Mouse (Mus musculus) liver, embryonic 13.5 days (tissue): Measurements from ENCODE around the gene Vps8. TPM values are rescaled to one million over a fixed set of nuclear protein-coding genes. Genes with fewer than 3 reads are reported as not detected.

Experiments used
- ATAC-seq: fragments of 200-750 bp; cut with Nextera tagmentation; 2 replicates; pipeline ENCODE4 v1.8.0; 2017; ENCODE audit warnings: low read depth, mild to moderate bottlenecking, moderate number of reproducible peaks, moderate library complexity
- DNase-seq: peaks from one replicate; pipeline ENCODE4 v3.0.0; 2022
- H3K27ac ChIP-seq: fragments of 300-500 bp; sonication (generic); 2 replicates; pipeline ENCODE4 v1.5.1; 2015; ENCODE audit warnings: moderate library complexity, mild to moderate bottlenecking, inconsistent platforms
- H3K27me3 ChIP-seq: fragments of 300-500 bp; sonication (generic); 2 replicates; pipeline ENCODE4 v1.6.1; 2015; ENCODE audit warnings: mild to moderate bottlenecking, inconsistent platforms
- H3K36me3 ChIP-seq: fragments of 300-500 bp; sonication (generic); 2 replicates; pipeline ENCODE4 v1.6.1; 2015; ENCODE audit warnings: mild to moderate bottlenecking, inconsistent platforms
- H3K4me1 ChIP-seq: fragments of 300-500 bp; sonication (generic); replicated peaks from 2 replicates; pipeline ENCODE4 v1.6.1; 2015; ENCODE audit warnings: inconsistent platforms
- H3K4me2 ChIP-seq: fragments of 300-500 bp; sonication (generic); 2 replicates; pipeline ENCODE4 v1.6.1; 2015; ENCODE audit warnings: inconsistent platforms, mild to moderate bottlenecking, moderate library complexity
- H3K4me3 ChIP-seq: fragments of 300-500 bp; sonication (generic); replicated peaks from 2 replicates; pipeline ENCODE4 v1.5.1; 2015; ENCODE audit warnings: mild to moderate bottlenecking, inconsistent platforms
- H3K9ac ChIP-seq: fragments of 300-500 bp; sonication (generic); 2 replicates; pipeline ENCODE4 v1.6.1; 2015; ENCODE audit warnings: mild to moderate bottlenecking, inconsistent platforms
- H3K9me3 ChIP-seq: fragments of 300-500 bp; sonication (generic); replicated peaks from 2 replicates; pipeline ENCODE4 v1.6.1; 2016; ENCODE audit warnings: inconsistent platforms
- whole genome bisulfite sequencing: fragments of 180-500 bp; shearing (Covaris S2); methylation state at CpG from one replicate; pipeline ENCODE4 v1.1.7; 2015; ENCODE audit not compliant: insufficient replicate concordance; 5-methylcytosine and 5-hydroxymethylcytosine counted together
- polyA plus RNA-seq: library from polyadenylated mRNA; unstranded; fragments of >200 nt; fragmentation: Nextera tagmentation; extraction: Ambion mirVana; gene quantifications from 2 replicates; pipeline ENCODE4 v1.2.1, GENCODE M21; 2015

Gene Vps8
- polyA plus RNA-seq, 1 experiment from 2014 or later, result 5.3 TPM

DNA sequence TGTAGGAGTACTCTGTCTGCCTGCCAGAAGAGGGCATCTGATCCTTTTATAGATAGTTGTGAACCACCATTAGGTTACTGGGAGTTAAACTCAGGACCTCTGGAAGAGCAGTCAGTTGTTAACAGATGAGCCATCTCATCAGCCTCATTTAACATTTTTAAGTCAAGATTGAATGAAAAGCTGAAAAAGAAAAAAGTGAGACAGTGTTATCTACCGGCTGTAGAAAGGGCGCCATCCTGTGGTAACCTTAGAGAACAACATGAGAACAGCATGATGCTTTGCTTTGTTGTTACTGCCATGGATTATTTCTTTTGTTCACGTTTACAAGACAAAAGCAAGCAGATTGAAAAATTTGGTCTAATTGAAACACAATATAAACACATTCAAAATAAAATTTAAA, 10.6 kb downstream of the Vps8 start:
- ATAC-seq, result no peak
- Histone ChIP-seq H3K4me3 (no peak overlapping the region), H3K36me3 (no peaks in the 10 kb centered on the region), H3K4me1 (peaks cover 6% of the 10 kb centered on the region; the same call in 1 of the 2 replicates), H3K27me3 (no peaks in the 10 kb centered on the region), H3K27ac (no peak overlapping the region), H3K9ac (no peak overlapping the region), H3K4me2 (no peak overlapping the region), H3K9me3 (no peaks in the 10 kb centered on the region)
- whole genome bisulfite sequencing, result 42% methylated on average over 3 of the region's 3 CpGs
- DNase-seq, result no peak

DNA sequence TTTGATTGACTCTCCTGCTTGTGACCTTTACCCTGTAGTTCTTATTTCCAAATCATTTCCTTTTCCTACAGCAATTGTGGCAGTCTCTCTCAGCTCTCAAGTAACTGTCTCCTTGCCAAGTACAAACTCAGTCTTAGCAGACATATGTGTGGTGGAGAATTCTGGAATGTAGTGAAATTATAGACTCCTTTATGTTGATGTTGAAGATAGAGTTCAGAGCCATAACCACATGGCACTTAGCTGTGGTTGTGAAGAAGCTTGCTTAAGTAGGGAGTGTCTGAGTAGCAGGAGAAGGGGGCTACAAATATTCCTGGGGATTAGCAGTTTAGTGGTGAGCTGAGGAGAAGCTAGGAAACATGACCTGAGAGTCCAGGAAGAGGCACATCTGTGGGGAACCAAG, 18.1 kb downstream of the Vps8 start:
- H3K9ac ChIP-seq, result no peak overlapping the region
- no peak for ATAC-seq
- no peaks in the 10 kb centered on the region for H3K9me3 ChIP-seq
- H3K4me3 ChIP-seq, result no peak overlapping the region
- H3K4me1 ChIP-seq, result peaks cover 8% of the 10 kb centered on the region; the same call in 1 of the 2 replicates
- H3K27me3 ChIP-seq, result no peaks in the 10 kb centered on the region
- DNase-seq, result no peak
- peaks cover 12% of the 10 kb centered on the region; the same call in 1 of the 2 replicates for H3K36me3 ChIP-seq
- no peak overlapping the region for H3K4me2 ChIP-seq
- H3K27ac ChIP-seq, result no peak overlapping the region

DNA sequence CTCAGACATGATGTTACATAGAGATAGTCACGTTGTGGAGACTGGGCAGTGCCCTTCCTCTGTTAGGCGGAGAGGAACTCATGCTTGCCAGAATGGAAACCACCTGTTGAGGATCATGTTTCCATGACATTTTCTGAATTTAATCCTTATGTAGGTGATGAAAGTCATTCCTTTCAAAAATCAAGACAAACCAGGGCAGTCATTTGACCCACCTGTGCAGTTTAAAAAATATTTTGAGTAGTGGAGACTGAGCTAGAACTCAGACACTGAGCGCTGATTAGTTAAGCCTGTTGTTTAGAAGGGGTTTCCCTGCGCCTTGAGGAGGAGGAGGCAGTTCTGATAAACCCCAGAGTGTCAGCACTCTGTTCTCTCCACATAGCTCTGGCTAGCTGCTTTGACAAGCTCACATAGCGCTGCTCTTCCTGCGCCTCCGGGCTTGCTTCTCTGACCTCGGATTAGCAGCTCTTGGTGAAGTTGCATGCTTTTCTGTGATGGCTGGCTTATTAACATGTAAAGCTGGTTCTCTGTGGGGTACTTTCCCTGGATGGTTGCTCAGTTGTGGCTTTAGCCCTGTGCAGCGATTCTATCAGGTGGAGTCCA, 22.2 kb downstream of the Vps8 start:
- no peak for DNase-seq
- Histone ChIP-seq H3K36me3 (peaks cover 14% of the 10 kb centered on the region; the same call in 1 of the 2 replicates), H3K4me3 (no peak overlapping the region), H3K9ac (no peak overlapping the region), H3K4me2 (no peak overlapping the region), H3K4me1 (no peaks in the 10 kb centered on the region), H3K9me3 (no peaks in the 10 kb centered on the region), H3K27me3 (no peaks in the 10 kb centered on the region), H3K27ac (no peak overlapping the region)
- ATAC-seq, result no peak
- WGBS, result 74% methylated on average over 9 of the region's 9 CpGs

DNA sequence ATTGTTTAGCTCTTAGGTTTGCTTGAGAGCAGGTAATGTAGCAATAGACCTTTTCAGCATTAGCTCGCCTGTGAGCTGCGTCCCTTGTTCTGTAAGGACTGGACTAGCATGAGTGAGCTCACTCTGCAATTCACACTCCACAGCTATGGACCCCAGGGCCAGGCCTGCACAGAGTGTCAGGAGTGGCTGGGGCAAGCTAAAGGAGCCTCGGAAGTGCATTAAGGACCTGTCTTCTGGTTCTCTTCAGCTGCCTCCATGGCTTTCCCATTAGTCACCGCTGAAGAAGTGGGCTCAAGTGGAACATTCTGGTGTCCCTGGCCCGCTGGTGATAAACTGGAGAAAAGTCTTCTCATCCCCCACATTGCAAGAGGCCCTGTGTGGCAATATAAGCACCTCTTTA, 24.5 kb downstream of the Vps8 start:
- Histone ChIP-seq H3K4me2 (no peak overlapping the region), H3K9me3 (no peaks in the 10 kb centered on the region), H3K9ac (no peak overlapping the region), H3K27ac (no peak overlapping the region), H3K36me3 (peaks cover 14% of the 10 kb centered on the region; the same call in 1 of the 2 replicates), H3K4me3 (no peak overlapping the region), H3K27me3 (no peaks in the 10 kb centered on the region), H3K4me1 (no peaks in the 10 kb centered on the region)
- WGBS, result 75% methylated on average over 5 of the region's 5 CpGs
- DNase-seq, result no peak
- ATAC-seq, result no peak

DNA sequence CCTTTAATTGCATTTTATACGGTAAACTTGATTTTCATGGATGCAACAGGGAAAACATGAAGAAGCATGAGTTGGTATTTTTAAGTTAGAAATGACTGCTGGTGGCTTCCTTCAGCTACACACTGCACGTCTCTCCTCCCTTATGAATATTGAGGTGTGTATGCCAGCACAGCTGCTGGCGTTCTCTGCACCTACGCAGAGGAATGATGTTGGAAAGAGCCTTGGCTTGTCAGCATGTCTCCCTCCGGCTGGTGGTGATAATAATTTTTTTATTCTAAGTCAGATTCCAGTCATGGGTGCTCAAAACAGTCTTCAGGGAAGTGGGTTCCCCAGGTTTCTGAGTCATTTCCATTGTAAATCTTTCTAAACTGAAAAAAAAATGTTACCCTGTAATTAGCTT, 25.5 kb downstream of the Vps8 start:
- no peaks in the 10 kb centered on the region for H3K9me3 ChIP-seq
- no peak overlapping the region for H3K4me3 ChIP-seq
- peaks cover 4% of the 10 kb centered on the region; the same call in 1 of the 2 replicates for H3K36me3 ChIP-seq
- WGBS, result 71% methylated on average over 5 of the region's 5 CpGs
- H3K4me1 ChIP-seq, result no peaks in the 10 kb centered on the region
- no peak overlapping the region for H3K4me2 ChIP-seq
- ATAC-seq, result no peak
- H3K27ac ChIP-seq, result no peak overlapping the region
- no peak for DNase-seq
- H3K27me3 ChIP-seq, result no peaks in the 10 kb centered on the region
- H3K9ac ChIP-seq, result no peak overlapping the region

DNA sequence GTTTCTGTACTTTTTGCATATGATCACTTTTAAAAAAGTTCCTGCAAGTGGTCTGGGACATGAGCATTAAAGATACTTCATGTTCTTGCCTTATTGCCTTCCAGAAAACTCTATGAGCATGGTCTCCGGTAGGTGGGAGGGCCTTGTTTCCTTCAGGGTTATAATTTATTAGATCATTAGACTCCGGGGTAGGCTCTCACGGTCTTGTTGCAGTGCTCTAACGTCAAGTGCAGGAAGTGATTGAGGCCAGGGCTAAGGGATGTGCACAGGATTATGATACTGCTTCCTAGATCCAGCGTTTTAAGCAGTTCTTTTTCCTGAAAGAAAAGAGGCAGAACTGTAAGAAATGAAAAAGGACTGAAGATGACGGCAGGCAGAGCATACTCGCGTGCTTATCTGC, 27.0 kb downstream of the Vps8 start:
- Histone ChIP-seq H3K36me3 (0 out of 2 replicates have a peak, but pooled peaks cover 3% of the 10 kb centered on the region), H3K4me1 (no peaks in the 10 kb centered on the region), H3K27ac (no peak overlapping the region), H3K27me3 (no peaks in the 10 kb centered on the region), H3K4me2 (no peak overlapping the region), H3K4me3 (no peak overlapping the region), H3K9ac (no peak overlapping the region), H3K9me3 (no peaks in the 10 kb centered on the region)
- ATAC-seq (no peak), DNase-seq (no peak)
- 64% methylated on average over 8 of the region's 8 CpGs for WGBS

DNA sequence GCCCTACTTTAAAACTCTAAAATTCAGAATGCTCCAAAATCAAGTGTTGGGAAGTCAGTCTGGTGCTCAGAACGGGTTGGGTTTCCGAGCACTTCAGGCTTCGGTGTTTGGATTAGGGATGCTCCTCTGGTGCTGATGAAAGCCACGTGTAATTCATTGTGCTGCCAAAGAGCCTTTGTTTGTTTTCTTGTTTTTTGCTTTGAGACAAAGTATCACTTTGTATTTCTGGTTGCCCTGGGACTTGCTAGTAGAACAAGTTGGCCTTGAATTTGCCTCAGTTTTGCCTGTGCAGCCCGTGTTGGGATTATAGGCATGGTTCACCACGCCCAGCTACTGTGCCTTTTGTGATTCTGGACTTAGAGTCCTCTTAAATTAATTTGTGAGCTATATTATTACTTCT, 29.7 kb downstream of the Vps8 start:
- Histone ChIP-seq H3K4me2 (no peak overlapping the region), H3K27me3 (no peaks in the 10 kb centered on the region), H3K4me1 (no peaks in the 10 kb centered on the region), H3K9ac (no peak overlapping the region), H3K9me3 (no peaks in the 10 kb centered on the region), H3K27ac (no peak overlapping the region), H3K36me3 (no peaks in the 10 kb centered on the region; the same call in 1 of the 2 replicates), H3K4me3 (no peak overlapping the region)
- 79% methylated on average over 6 of the region's 6 CpGs for WGBS
- DNase-seq (no peak), ATAC-seq (no peak)

DNA sequence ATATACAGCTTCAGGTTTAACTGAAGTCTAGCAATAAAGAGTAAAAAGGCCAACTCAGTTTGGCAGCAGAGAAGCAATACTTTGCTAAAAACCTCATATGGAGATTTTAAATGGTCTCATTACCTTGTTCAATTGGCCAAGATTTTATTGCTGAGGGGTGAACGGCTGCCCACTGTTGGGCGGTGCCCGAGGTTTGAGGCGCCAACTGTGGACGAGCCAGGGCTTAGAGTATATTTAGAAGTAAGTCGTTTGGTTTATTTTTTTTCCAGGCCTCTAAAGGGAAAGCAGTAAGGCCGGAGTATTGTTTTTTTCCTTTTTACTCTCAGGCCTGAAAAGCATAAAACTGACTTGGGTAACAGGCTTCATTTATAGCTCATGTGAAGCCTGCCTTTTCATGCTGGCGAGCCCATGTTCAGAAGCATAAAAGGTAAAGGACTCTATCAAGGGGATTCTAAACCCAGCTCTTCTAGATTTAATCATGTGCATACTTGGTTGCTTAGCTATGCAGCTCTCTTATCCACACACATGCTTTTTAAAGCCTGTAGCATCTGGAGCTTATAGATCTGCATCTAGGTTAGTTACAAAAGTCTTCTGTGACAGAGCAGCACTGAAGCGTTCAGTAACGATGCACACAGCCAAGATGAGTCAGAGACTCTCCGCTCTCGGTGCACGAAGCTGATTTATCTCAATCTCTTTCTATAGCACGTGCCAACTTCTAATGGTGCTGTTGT, 34.9 kb downstream of the Vps8 start:
- Histone ChIP-seq H3K4me3 (no peak overlapping the region), H3K27ac (no peak overlapping the region), H3K9me3 (no peaks in the 10 kb centered on the region), H3K36me3 (peaks cover 15% of the 10 kb centered on the region), H3K4me1 (no peaks in the 10 kb centered on the region), H3K27me3 (no peaks in the 10 kb centered on the region), H3K9ac (no peak overlapping the region), H3K4me2 (no peak overlapping the region)
- DNase-seq (no peak), ATAC-seq (no peak)
- 82% methylated on average over 14 of the region's 14 CpGs for WGBS

DNA sequence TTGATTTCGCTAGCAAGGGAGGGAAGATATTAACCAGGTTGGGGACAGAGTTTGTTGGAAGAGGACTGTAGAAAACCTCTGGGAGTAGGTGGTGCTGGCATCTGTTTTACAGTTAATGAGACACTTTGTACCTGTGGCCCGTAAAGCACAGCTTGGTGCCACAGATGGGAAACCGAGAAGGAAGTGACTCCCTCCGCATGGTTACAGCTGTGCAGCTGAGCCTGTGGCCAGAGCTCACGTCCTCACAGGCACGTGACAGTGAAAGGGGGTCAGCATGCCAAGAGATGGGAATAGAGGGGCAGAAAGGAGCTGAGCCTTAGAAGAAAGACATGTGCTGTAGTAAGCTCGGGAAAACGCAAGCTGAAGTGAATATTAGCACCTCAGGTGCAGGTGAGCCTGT, 43.0 kb downstream of the Vps8 start:
- DNase-seq (no peak), ATAC-seq (no peak)
- 67% methylated on average over 8 of the region's 8 CpGs for WGBS
- H3K4me3 ChIP-seq, result no peak overlapping the region
- peaks cover 25% of the 10 kb centered on the region for H3K36me3 ChIP-seq
- H3K9ac ChIP-seq, result no peak overlapping the region
- no peaks in the 10 kb centered on the region for H3K9me3 ChIP-seq
- no peaks in the 10 kb centered on the region for H3K27me3 ChIP-seq
- H3K4me2 ChIP-seq, result no peak overlapping the region
- no peak overlapping the region for H3K27ac ChIP-seq
- no peaks in the 10 kb centered on the region for H3K4me1 ChIP-seq

DNA sequence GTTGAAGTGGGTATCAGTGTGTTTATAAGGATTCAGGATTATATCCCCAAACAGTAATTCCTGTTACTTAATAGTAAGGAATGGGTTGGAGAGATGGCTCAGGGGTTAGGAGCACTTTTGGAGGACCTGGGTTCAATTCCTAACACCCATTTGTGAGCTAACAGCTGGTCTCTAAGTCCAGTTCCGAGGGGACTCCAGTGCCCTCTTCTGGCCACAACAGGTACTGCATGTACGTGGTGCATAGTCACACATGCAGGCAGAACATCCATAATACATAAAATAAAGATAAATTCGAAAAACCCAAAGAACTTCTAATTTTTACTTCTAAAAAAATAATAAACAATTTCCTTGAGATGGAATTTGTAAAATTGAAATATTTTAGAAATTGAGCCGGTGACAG, 47.5 kb downstream of the Vps8 start:
- Histone ChIP-seq H3K4me3 (no peak overlapping the region), H3K27ac (no peak overlapping the region), H3K27me3 (no peaks in the 10 kb centered on the region), H3K4me2 (no peak overlapping the region), H3K9ac (no peak overlapping the region), H3K9me3 (no peaks in the 10 kb centered on the region), H3K4me1 (no peaks in the 10 kb centered on the region), H3K36me3 (peaks cover 29% of the 10 kb centered on the region)
- DNase-seq (no peak), ATAC-seq (no peak)
- WGBS, result 72% methylated on average over 4 of the region's 4 CpGs

DNA sequence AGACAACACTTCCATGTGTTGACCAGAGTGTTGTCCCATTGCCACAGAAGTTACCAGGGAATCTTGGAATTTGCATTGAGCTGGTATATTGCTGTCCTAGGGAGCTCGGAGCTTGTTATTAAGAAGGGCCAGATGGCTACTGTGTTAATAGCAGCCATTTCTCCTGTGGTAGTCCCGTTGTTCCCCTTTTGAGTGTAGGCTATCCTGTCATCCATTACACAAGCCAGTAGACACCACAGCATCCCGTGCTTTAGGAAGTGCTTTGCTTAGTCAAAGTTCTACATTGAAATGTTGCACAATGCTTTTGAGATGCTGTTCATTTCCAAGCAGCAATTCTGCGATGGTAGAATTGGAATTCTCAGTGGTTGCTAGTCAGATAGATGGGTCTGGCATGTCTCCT, 54.2 kb downstream of the Vps8 start:
- ATAC-seq (no peak), DNase-seq (no peak)
- H3K27me3 ChIP-seq, result no peaks in the 10 kb centered on the region
- peaks cover 19% of the 10 kb centered on the region for H3K36me3 ChIP-seq
- H3K9me3 ChIP-seq, result no peaks in the 10 kb centered on the region
- H3K4me2 ChIP-seq, result no peak overlapping the region
- H3K27ac ChIP-seq, result no peak overlapping the region
- no peaks in the 10 kb centered on the region for H3K4me1 ChIP-seq
- no peak overlapping the region for H3K9ac ChIP-seq
- WGBS, result 73% methylated on average over 4 of the region's 4 CpGs
- no peak overlapping the region for H3K4me3 ChIP-seq

DNA sequence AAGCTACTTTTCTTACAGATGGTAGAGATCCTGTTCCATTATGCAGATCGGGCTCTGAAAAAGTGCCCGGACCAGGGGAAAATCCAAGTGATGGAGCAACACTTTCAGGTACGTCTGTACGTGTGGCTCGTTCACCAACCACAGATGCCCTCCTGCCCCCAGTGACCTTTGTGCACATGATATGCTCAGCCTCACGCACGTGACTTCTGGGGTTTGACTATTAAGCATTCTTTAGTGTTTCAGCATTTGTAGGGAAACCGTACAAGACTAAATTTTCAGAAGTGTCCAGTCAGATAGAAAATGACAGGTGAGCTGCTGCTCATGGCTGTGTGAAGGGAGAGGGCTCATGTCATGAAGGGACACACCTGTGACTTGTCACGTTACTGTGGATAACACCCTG, 55.5 kb downstream of the Vps8 start:
- Histone ChIP-seq H3K4me2 (no peak overlapping the region), H3K27ac (no peak overlapping the region), H3K4me1 (no peaks in the 10 kb centered on the region), H3K4me3 (no peak overlapping the region), H3K9ac (no peak overlapping the region), H3K27me3 (no peaks in the 10 kb centered on the region), H3K36me3 (peaks cover 17% of the 10 kb centered on the region), H3K9me3 (no peaks in the 10 kb centered on the region)
- DNase-seq (no peak), ATAC-seq (no peak)
- WGBS, result 79% methylated on average over 9 of the region's 9 CpGs
